Mouse (Mus musculus) thymus, adult 2 months (tissue): ENCODE results near the gene Zglp1. TPM values are rescaled to one million over a fixed set of nuclear protein-coding genes. Genes with fewer than 3 reads are reported as not detected.

Source experiments
- DNase-seq: peaks from one replicate; pipeline ENCODE4 v3.0.0; 2021
- H3K27ac ChIP-seq: fragments of 200-500 bp; 2 replicates; pipeline ENCODE4 v1.5.1; 2012; ENCODE audit warnings: low read length, control low read depth; ENCODE audit not compliant: control insufficient read depth, insufficient read depth
- H3K27me3 ChIP-seq: fragments of 200-500 bp; 2 replicates; pipeline ENCODE4 v1.6.1; 2012; ENCODE audit warnings: mild to moderate bottlenecking, low read length, moderate library complexity, mixed read lengths; ENCODE audit not compliant: control insufficient read depth, insufficient read depth
- H3K36me3 ChIP-seq: fragments of 200-500 bp; 2 replicates; pipeline ENCODE4 v1.6.1; 2012; ENCODE audit warnings: mild to moderate bottlenecking, low read length, moderate library complexity; ENCODE audit not compliant: control insufficient read depth, insufficient read depth
- H3K4me1 ChIP-seq: fragments of 200-500 bp; replicated peaks from 2 replicates; pipeline ENCODE4 v1.6.1; 2012; ENCODE audit warnings: low read length; ENCODE audit not compliant: control insufficient read depth, insufficient read depth
- H3K4me3 ChIP-seq: fragments of 200-500 bp; 2 replicates; pipeline ENCODE4 v1.5.1; 2012; ENCODE audit warnings: mild to moderate bottlenecking, low read length, control low read depth, moderate library complexity; ENCODE audit not compliant: control insufficient read depth, insufficient read depth
- CTCF ChIP-seq: fragments of 200-500 bp; IDR thresholded peaks from 2 replicates; pipeline ENCODE4 v1.5.1; 2012; ENCODE audit warnings: mild to moderate bottlenecking, control low read depth, low read length, moderate library complexity, borderline replicate concordance; ENCODE audit not compliant: control insufficient read depth, poor library complexity, insufficient read depth; ENCODE audit errors: extremely low read depth
- POLR2A ChIP-seq: fragments of 200-500 bp; IDR thresholded peaks from 2 replicates; pipeline ENCODE4 v1.6.1; 2012; ENCODE audit warnings: mild to moderate bottlenecking, low read length, control low read depth, moderate library complexity; ENCODE audit not compliant: control insufficient read depth, poor library complexity, insufficient read depth; ENCODE audit errors: extremely low read depth
- WGBS: fragments of 180-500 bp; shearing (Covaris S2); methylation state at CpG from one replicate; pipeline ENCODE4 v1.1.7; 2018; 5-methylcytosine and 5-hydroxymethylcytosine counted together
- polyA plus RNA-seq: library from polyadenylated mRNA; depleted of rRNA; stranded (reverse); fragments of >200 nt; gene quantifications from 2 replicates; pipeline ENCODE4 v1.2.3, GENCODE M21; 2012

Zglp1 gene
- polyA plus RNA-seq, 1 experiment, result 1.1 TPM

DNA sequence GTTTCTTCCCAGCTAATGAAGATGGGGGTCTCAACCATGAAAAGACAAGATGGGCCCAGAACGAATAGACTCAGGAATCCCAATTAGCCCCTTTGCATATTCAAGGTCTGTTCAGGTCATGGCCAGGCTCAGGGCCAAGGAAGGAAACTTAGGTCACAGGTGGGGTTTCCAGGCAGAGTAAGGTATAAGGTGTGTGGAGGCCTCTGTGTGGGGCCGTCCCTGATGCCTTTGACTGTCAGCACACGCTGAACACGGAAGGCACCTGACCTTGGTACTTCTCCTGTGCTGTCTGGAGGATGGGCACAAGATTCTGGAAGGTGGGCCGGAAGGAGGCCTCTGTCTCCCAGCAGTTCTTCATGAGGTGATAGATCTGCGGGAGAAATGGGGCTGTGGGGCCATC is 37.9 kb upstream of the Zglp1 start:
- DNase-seq, result no peak

GRCm38 (mm10) chr9:21102076-21102475 is 35.2 kb upstream of the Zglp1 start:
- H3K27ac ChIP-seq, result no peak overlapping the region
- no peaks in the 10 kb centered on the region for H3K27me3 ChIP-seq
- H3K4me3 ChIP-seq, result no peak overlapping the region
- TF ChIP-seq CTCF (no peak), POLR2A (no peak)
- no peak for DNase-seq
- WGBS, result 95% methylated on average over 2 of the region's 2 CpGs
- H3K4me1 ChIP-seq, result peaks cover 8% of the 10 kb centered on the region; the same call in 1 of the 2 replicates
- H3K36me3 ChIP-seq, result no peaks in the 10 kb centered on the region

More for the DNA sequence above, 37.9 kb upstream of the Zglp1 start:
- Histone ChIP-seq H3K27ac (no peak overlapping the region), H3K4me1 (peaks cover 8% of the 10 kb centered on the region; the same call in 1 of the 2 replicates), H3K36me3 (no peaks in the 10 kb centered on the region), H3K4me3 (no peak overlapping the region), H3K27me3 (no peaks in the 10 kb centered on the region)
- 98% methylated on average over 6 of the region's 6 CpGs for WGBS
- TF ChIP-seq POLR2A (no peak), CTCF (no peak)

GRCm38 (mm10) chr9:21100447-21101161 is 33.7 kb upstream of the Zglp1 start:
- H3K4me1 ChIP-seq, result peaks cover 8% of the 10 kb centered on the region; the same call in 1 of the 2 replicates
- H3K27ac ChIP-seq, result no peak overlapping the region
- H3K4me3 ChIP-seq, result no peak overlapping the region
- DNase-seq, result no peak
- no peaks in the 10 kb centered on the region for H3K27me3 ChIP-seq
- TF ChIP-seq CTCF, result no peak
- no peak for TF ChIP-seq POLR2A
- no peaks in the 10 kb centered on the region for H3K36me3 ChIP-seq
- WGBS, result 20% methylated on average over 15 of the region's 15 CpGs

GRCm38 (mm10) chr9:21097793-21098192 is 30.9 kb upstream of the Zglp1 start:
- H3K27me3 ChIP-seq, result no peaks in the 10 kb centered on the region
- TF ChIP-seq CTCF, result no peak
- TF ChIP-seq POLR2A, result no peak
- no peak overlapping the region for H3K4me3 ChIP-seq
- no peak for DNase-seq
- WGBS, result 81% methylated on average over 8 of the region's 8 CpGs
- no peak overlapping the region for H3K27ac ChIP-seq
- peaks cover 8% of the 10 kb centered on the region; the same call in 1 of the 2 replicates for H3K4me1 ChIP-seq
- no peaks in the 10 kb centered on the region for H3K36me3 ChIP-seq

- Histone ChIP-seq H3K4me1 (peaks cover 12% of the 10 kb centered on the region), H3K27me3 (no peaks in the 10 kb centered on the region), H3K27ac (no peak overlapping the region), H3K36me3 (no peaks in the 10 kb centered on the region), H3K4me3 (no peak overlapping the region)
- DNase-seq, result no peak
- no peak for TF ChIP-seq CTCF
- TF ChIP-seq POLR2A, result no peak
- 98% methylated on average over 4 of the region's 4 CpGs for WGBS
Observed at GRCm38 (mm10) chr9:21095958-21096357, 29.1 kb upstream of the Zglp1 start.

GRCm38 (mm10) chr9:21093423-21093822 is 26.5 kb upstream of the Zglp1 start:
- Histone ChIP-seq H3K4me3 (no peak overlapping the region), H3K4me1 (peaks cover 13% of the 10 kb centered on the region)
- no peak for DNase-seq

More at GRCm38 (mm10) chr9:21093423-21093822, 26.5 kb upstream of the Zglp1 start:
- no peaks in the 10 kb centered on the region for H3K27me3 ChIP-seq
- no peak overlapping the region for H3K27ac ChIP-seq
- TF ChIP-seq CTCF, result no peak
- TF ChIP-seq POLR2A, result no peak
- WGBS, result 97% methylated on average over 9 of the region's 9 CpGs
- H3K36me3 ChIP-seq, result peaks cover 17% of the 10 kb centered on the region
